Mouse (Mus musculus) fibroblast of lung, adult 2 months (primary cell): ENCODE measurements around the gene Nos1ap.

Experiments used
- DNase-seq: peaks from one replicate; pipeline ENCODE4 v3.0.0-alpha.2; 2011; ENCODE audit warnings: low read depth

Gene Nos1ap

GRCm38 (mm10) chr1:170546297-170546696 lies 43.4 kb downstream of the Nos1ap start:
- DNase-seq = no peak

- DNase-seq = no peak
Observed at GRCm38 (mm10) chr1:170545286-170545685, 44.4 kb downstream of the Nos1ap start.

GRCm38 (mm10) chr1:170539507-170539906 lies 50.2 kb downstream of the Nos1ap start:
- no peak for DNase-seq

GRCm38 (mm10) chr1:170538481-170539061 lies 51.1 kb downstream of the Nos1ap start:
- DNase-seq = no peak

GRCm38 (mm10) chr1:170536344-170536743 lies 53.3 kb downstream of the Nos1ap start:
- DNase-seq = no peak

- no peak for DNase-seq
Observed at GRCm38 (mm10) chr1:170535221-170535620, 54.4 kb downstream of the Nos1ap start.

GRCm38 (mm10) chr1:170531286-170531685 lies 58.4 kb downstream of the Nos1ap start:
- DNase-seq = no peak

GRCm38 (mm10) chr1:170530456-170530855 lies 59.2 kb downstream of the Nos1ap start:
- DNase-seq = no peak

- DNase-seq = no peak
Observed at GRCm38 (mm10) chr1:170522891-170523290, 66.8 kb downstream of the Nos1ap start.

GRCm38 (mm10) chr1:170521520-170522205 lies 68.0 kb downstream of the Nos1ap start:
- no peak for DNase-seq

GRCm38 (mm10) chr1:170520206-170520605 lies 69.5 kb downstream of the Nos1ap start:
- DNase-seq = no peak

- DNase-seq = no peak
Observed at GRCm38 (mm10) chr1:170519631-170520030, 70.0 kb downstream of the Nos1ap start.

- no peak for DNase-seq
Observed at GRCm38 (mm10) chr1:170516182-170516581, 73.5 kb downstream of the Nos1ap start.

- DNase-seq = no peak
Observed at GRCm38 (mm10) chr1:170515455-170515854, 74.2 kb downstream of the Nos1ap start.

GRCm38 (mm10) chr1:170514226-170514625 lies 75.4 kb downstream of the Nos1ap start:
- DNase-seq = no peak

- no peak for DNase-seq
Observed at GRCm38 (mm10) chr1:170512429-170513097, 77.1 kb downstream of the Nos1ap start.

- DNase-seq = no peak
Observed at GRCm38 (mm10) chr1:170510595-170511240, 78.9 kb downstream of the Nos1ap start.

- no peak for DNase-seq
Observed at GRCm38 (mm10) chr1:170506309-170506708, 83.4 kb downstream of the Nos1ap start.

GRCm38 (mm10) chr1:170505107-170505506 lies 84.6 kb downstream of the Nos1ap start:
- DNase-seq = no peak

- no peak for DNase-seq
Observed at GRCm38 (mm10) chr1:170504378-170504777, 85.3 kb downstream of the Nos1ap start.

GRCm38 (mm10) chr1:170503277-170503739 lies 86.4 kb downstream of the Nos1ap start:
- DNase-seq = no peak

GRCm38 (mm10) chr1:170502491-170503276 lies 87.0 kb downstream of the Nos1ap start:
- DNase-seq = no peak
